Mouse (Mus musculus) megakaryocyte, embryonic 14.5 days (primary cell): ENCODE results near the gene Unc13d.

Experiments
- FLI1 ChIP-seq: IDR thresholded peaks from 2 replicates; pipeline ENCODE4 v1.6.1; 2012; ENCODE audit warnings: low read length, inconsistent platforms, mixed read lengths
- GATA1 ChIP-seq: IDR thresholded peaks from 3 replicates; pipeline ENCODE4 v1.6.1; 2012; ENCODE audit warnings: mixed read lengths, low read length, inconsistent platforms, borderline replicate concordance

DNA sequence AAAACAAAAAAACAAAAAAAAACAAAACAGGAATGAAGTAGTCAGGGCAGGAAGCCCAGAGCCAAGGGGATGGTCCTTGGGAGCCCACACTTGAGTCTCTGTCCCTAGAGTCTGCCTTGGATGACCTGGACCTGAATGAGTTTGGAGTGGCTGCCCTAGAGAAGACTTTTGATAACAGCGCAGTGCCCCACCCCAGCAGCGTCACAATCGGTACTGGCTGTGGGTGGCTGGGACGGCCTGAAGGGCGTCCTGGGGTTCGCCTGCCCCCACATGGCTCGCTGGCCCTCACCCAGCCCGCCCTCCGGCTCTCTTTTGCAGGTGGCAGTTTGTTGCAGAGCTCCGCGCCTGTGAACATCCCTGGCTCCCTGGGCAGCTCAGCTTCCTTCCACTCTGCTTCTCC, 21.9 kb downstream of the Unc13d start:
- no peak for TF ChIP-seq GATA1
- no peak for TF ChIP-seq FLI1
